Mouse (Mus musculus): ENCODE measurements around the gene Nos1ap. TPM values are rescaled to one million over a fixed set of nuclear protein-coding genes. Genes with fewer than 3 reads are reported as not detected.

The Nos1ap gene
- polyA plus RNA-seq, 1 experiment from 2014 or later, result 14.8 TPM

DNA sequence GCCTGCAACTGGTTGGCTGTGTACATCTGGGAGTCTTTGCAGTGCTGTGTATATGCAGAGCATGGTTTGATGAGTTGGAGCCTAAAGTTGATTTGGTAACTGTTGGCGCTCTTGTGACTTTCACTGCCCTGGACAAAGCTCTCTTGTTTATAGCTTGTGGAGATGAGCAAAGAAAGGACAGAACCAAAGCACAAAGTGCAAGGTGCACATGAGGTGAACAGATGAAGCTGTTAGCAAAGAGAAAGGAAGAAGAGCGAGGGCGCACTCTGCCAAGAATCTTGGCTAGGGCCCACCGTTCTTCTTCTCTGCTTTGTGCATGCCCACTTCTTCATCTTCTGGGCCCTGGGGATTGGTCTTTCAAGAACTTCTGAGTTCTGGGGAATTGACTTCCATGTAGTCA, 245.8 kb downstream of the Nos1ap start:
- WGBS, result 94% methylated on average over 4 of the region's 4 CpGs
- no peak overlapping the region for H3K4me3 ChIP-seq (ENCODE audit: low read length)
- no peak for ATAC-seq

DNA sequence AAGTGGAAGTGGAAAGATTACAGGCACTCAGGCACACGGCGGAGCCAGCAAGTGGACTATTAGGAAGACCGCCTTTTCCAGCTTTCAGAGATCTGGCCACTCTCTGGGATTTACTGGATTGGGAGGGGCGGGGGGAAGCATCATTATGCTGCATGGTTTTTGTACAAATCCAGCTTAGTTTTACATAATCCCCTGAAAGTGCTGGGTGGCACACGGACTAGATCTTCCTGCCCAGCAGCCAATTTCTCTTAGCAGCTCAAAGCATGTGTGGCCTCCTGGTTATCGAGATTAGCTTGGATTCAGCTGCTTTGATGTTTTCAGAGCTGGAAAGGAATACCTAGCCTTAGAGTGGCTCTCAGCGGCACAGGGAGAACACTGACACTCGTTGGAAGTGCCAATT, 246.6 kb downstream of the Nos1ap start:
- ATAC-seq, result no peak
- Histone ChIP-seq H3K27me3 (replicated peaks; ENCODE audit: control insufficient read depth, insufficient read depth, low read length) (no peaks in the 10 kb centered on the region), H3K4me2 (ENCODE audit: low read length) (no peak overlapping the region), H3K9me3 (ENCODE audit: control insufficient read depth, low read length) (no peaks in the 10 kb centered on the region), H3K36me3 (ENCODE audit: control insufficient read depth, insufficient read depth, low read length) (no peaks in the 10 kb centered on the region), H3K4me3 (ENCODE audit: low read length) (no peak overlapping the region), H3K27ac (ENCODE audit: low read depth, low read length) (no peak overlapping the region), H3K4me1 (ENCODE audit: control insufficient read depth, insufficient read depth, low read depth, low read length) (no peaks in the 10 kb centered on the region), H3K9ac (ENCODE audit: low read depth, low read length) (no peak overlapping the region)
- 85% methylated on average over 8 of the region's 8 CpGs for WGBS

More for the DNA sequence above, 245.8 kb downstream of the Nos1ap start:
- Histone ChIP-seq H3K27ac (ENCODE audit: low read depth, low read length) (no peak overlapping the region), H3K4me1 (ENCODE audit: control insufficient read depth, insufficient read depth, low read depth, low read length) (no peaks in the 10 kb centered on the region), H3K4me2 (ENCODE audit: low read length) (no peak overlapping the region), H3K9me3 (ENCODE audit: control insufficient read depth, low read length) (no peaks in the 10 kb centered on the region), H3K9ac (ENCODE audit: low read depth, low read length) (no peak overlapping the region), H3K36me3 (ENCODE audit: control insufficient read depth, insufficient read depth, low read length) (no peaks in the 10 kb centered on the region), H3K27me3 (replicated peaks; ENCODE audit: control insufficient read depth, insufficient read depth, low read length) (no peaks in the 10 kb centered on the region)

DNA sequence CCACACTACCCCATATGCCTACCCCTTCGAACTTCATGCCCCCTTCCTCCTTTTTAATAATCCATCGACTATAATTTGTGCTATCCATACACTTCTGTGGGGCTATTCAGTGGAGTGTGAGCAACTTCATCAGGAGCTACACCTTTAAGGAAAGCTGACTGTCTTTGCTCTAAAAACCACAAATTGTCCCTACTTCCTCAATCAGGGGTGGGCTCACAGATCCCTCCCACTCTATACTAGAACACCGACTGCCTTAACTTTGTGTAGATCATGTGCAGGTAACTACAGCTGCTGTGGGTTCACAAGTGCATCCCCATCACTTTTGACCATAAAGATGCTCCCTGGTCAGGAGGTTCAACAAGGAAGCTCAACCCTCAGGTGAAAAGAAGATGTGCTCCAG, 249.7 kb downstream of the Nos1ap start:
- WGBS, result 90% methylated on average over 3 of the region's 3 CpGs
- no peaks in the 10 kb centered on the region for H3K36me3 ChIP-seq (ENCODE audit: control insufficient read depth, insufficient read depth, low read length)
- no peak for ATAC-seq

DNA sequence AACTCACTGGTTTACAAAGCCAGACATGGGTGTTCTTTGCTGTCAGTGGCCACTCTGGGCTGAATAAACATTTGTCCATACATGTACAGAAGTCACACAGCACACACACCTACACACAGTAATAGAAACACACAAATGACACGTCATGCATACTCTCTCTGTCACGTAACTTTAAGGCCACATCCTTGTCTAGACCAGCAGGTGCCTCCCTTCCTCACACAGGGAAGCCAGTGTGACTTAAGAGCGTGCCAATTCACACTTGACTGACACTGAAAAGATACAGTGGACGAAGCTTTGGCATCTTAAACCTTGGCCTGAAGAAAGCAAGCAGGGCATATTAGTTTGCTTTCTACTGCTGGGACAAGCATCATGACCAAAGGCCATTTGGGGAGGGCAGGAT, 256.9 kb downstream of the Nos1ap start:
- H3K27me3 ChIP-seq (replicated peaks; ENCODE audit: control insufficient read depth, insufficient read depth, low read length), result no peaks in the 10 kb centered on the region
- 75% methylated on average over 4 of the region's 4 CpGs for WGBS
- no peaks in the 10 kb centered on the region for H3K4me1 ChIP-seq (ENCODE audit: control insufficient read depth, insufficient read depth, low read depth, low read length)
- no peak for ATAC-seq
- no peaks in the 10 kb centered on the region for H3K9me3 ChIP-seq (ENCODE audit: control insufficient read depth, low read length)
- no peak overlapping the region for H3K4me2 ChIP-seq (ENCODE audit: low read length)
- no peak overlapping the region for H3K27ac ChIP-seq (ENCODE audit: low read depth, low read length)
- peaks cover 4% of the 10 kb centered on the region; the same call in 1 of the 2 replicates for H3K36me3 ChIP-seq (ENCODE audit: control insufficient read depth, insufficient read depth, low read length)
- no peak overlapping the region for H3K9ac ChIP-seq (ENCODE audit: low read depth, low read length)
- no peak overlapping the region for H3K4me3 ChIP-seq (ENCODE audit: low read length)

More for the DNA sequence above, 249.7 kb downstream of the Nos1ap start:
- Histone ChIP-seq H3K9me3 (ENCODE audit: control insufficient read depth, low read length) (no peaks in the 10 kb centered on the region), H3K27me3 (replicated peaks; ENCODE audit: control insufficient read depth, insufficient read depth, low read length) (no peaks in the 10 kb centered on the region), H3K27ac (ENCODE audit: low read depth, low read length) (no peak overlapping the region), H3K4me3 (ENCODE audit: low read length) (no peak overlapping the region), H3K9ac (ENCODE audit: low read depth, low read length) (no peak overlapping the region), H3K4me2 (ENCODE audit: low read length) (no peak overlapping the region), H3K4me1 (ENCODE audit: control insufficient read depth, insufficient read depth, low read depth, low read length) (no peaks in the 10 kb centered on the region)

DNA sequence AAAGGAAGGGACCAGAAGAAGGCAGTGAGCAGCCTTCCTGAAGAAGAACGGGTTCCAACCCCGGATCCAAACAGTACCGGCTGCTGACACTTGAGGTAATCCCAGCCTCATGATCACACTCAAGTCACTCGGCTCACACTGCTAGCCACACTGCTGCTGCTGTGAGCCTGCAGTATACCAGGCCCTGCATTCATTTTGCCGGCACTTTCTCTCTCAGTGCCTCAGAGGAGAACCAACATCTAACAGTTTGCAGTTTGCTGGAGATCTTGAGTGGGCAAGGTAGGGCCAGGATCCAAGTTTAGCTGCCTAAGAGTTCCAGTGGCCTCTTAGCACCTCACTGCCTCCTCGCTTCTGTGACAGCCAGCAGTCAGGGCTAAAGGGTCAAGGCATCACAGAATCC, 257.7 kb downstream of the Nos1ap start:
- no peak overlapping the region for H3K4me3 ChIP-seq (ENCODE audit: low read length)
- no peak overlapping the region for H3K9ac ChIP-seq (ENCODE audit: low read depth, low read length)
- no peak overlapping the region for H3K4me2 ChIP-seq (ENCODE audit: low read length)
- no peaks in the 10 kb centered on the region for H3K27me3 ChIP-seq (replicated peaks; ENCODE audit: control insufficient read depth, insufficient read depth, low read length)
- H3K4me1 ChIP-seq (ENCODE audit: control insufficient read depth, insufficient read depth, low read depth, low read length), result no peaks in the 10 kb centered on the region
- H3K9me3 ChIP-seq (ENCODE audit: control insufficient read depth, low read length), result no peaks in the 10 kb centered on the region
- 71% methylated on average over 6 of the region's 6 CpGs for WGBS
- H3K27ac ChIP-seq (ENCODE audit: low read depth, low read length), result no peak overlapping the region
- no peak for ATAC-seq
- H3K36me3 ChIP-seq (ENCODE audit: control insufficient read depth, insufficient read depth, low read length), result peaks cover 4% of the 10 kb centered on the region; the same call in 1 of the 2 replicates

DNA sequence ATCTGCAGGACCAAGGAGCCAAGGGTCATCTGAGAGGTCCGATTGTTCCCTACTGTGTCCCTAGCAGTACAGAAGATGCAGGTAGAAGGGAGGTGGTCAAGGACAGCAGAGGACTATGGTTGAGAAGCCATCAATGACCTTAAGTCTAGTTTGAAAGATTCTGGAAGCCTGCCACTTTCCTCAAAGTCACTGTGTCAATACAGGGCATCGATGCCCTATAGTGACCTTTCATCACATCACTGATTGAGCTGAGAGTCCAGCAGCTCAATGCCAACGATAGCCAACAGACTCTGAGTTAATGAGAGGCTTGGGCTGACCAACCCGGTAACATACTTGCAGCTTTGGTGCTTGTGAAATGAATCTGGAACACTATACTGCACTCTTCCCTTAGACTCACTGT, 264.4 kb downstream of the Nos1ap start:
- no peaks in the 10 kb centered on the region for H3K9me3 ChIP-seq (ENCODE audit: control insufficient read depth, low read length)
- ATAC-seq, result no peak
- 87% methylated on average over 4 of the region's 4 CpGs for WGBS
- H3K4me2 ChIP-seq (ENCODE audit: low read length), result no peak overlapping the region
- no peak overlapping the region for H3K27ac ChIP-seq (ENCODE audit: low read depth, low read length)
- no peak overlapping the region for H3K4me3 ChIP-seq (ENCODE audit: low read length)
- no peak overlapping the region for H3K9ac ChIP-seq (ENCODE audit: low read depth, low read length)
- H3K36me3 ChIP-seq (ENCODE audit: control insufficient read depth, insufficient read depth, low read length), result peaks cover 4% of the 10 kb centered on the region
- H3K4me1 ChIP-seq (ENCODE audit: control insufficient read depth, insufficient read depth, low read depth, low read length), result no peaks in the 10 kb centered on the region
- no peaks in the 10 kb centered on the region for H3K27me3 ChIP-seq (replicated peaks; ENCODE audit: control insufficient read depth, insufficient read depth, low read length)

DNA sequence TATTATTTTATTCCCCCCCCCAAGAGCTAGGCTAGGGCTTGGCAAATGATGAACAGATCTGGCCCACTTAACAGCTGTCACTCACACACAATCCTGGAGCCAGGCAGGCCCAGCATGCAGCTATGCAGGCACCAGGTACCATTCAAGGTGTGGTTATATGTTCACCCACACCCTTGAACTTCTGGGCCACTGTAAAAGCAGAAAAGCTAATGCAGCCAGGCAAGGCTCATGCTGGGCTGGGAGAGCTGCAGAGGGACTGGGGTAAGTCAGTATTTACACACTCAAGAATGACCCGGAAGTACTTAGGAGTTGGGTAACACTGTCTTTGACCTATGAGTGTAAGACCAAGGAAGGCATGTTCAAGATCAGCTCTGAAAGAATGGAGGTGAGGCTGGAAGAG, 265.3 kb downstream of the Nos1ap start:
- Histone ChIP-seq H3K27ac (ENCODE audit: low read depth, low read length) (no peak overlapping the region), H3K4me1 (ENCODE audit: control insufficient read depth, insufficient read depth, low read depth, low read length) (no peaks in the 10 kb centered on the region), H3K4me2 (ENCODE audit: low read length) (no peak overlapping the region), H3K36me3 (ENCODE audit: control insufficient read depth, insufficient read depth, low read length) (peaks cover 7% of the 10 kb centered on the region), H3K4me3 (ENCODE audit: low read length) (no peak overlapping the region), H3K9me3 (ENCODE audit: control insufficient read depth, low read length) (no peaks in the 10 kb centered on the region), H3K9ac (ENCODE audit: low read depth, low read length) (no peak overlapping the region), H3K27me3 (replicated peaks; ENCODE audit: control insufficient read depth, insufficient read depth, low read length) (no peaks in the 10 kb centered on the region)
- 86% methylated on average over 1 of the region's 1 CpGs for WGBS
- no peak for ATAC-seq

DNA sequence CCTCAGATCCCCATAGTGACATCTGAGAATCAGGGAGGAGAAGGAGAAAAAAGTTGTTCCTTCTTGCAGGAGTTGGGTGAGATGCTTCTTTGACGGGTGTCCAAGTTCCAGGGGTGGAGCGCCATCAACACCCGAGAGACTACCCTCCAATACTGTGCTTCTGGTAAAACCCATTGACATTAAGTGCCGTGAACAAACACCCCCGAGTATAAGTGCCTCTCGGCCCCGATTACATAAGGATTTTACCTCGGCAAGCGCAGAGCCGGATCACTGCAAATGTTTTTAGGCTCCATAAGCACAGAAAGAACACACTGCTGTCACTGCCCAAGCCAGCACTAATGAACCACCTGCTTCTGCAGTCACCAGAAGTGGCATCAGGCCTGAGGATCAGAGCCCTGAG, 266.7 kb downstream of the Nos1ap start:
- Histone ChIP-seq H3K27me3 (replicated peaks; ENCODE audit: control insufficient read depth, insufficient read depth, low read length) (no peaks in the 10 kb centered on the region), H3K4me2 (ENCODE audit: low read length) (no peak overlapping the region), H3K9ac (ENCODE audit: low read depth, low read length) (no peak overlapping the region), H3K27ac (ENCODE audit: low read depth, low read length) (no peak overlapping the region), H3K4me3 (ENCODE audit: low read length) (no peak overlapping the region), H3K4me1 (ENCODE audit: control insufficient read depth, insufficient read depth, low read depth, low read length) (no peaks in the 10 kb centered on the region), H3K36me3 (ENCODE audit: control insufficient read depth, insufficient read depth, low read length) (peaks cover 6% of the 10 kb centered on the region; the same call in 1 of the 2 replicates), H3K9me3 (ENCODE audit: control insufficient read depth, low read length) (no peaks in the 10 kb centered on the region)
- WGBS, result 91% methylated on average over 10 of the region's 10 CpGs
- no peak for ATAC-seq

DNA sequence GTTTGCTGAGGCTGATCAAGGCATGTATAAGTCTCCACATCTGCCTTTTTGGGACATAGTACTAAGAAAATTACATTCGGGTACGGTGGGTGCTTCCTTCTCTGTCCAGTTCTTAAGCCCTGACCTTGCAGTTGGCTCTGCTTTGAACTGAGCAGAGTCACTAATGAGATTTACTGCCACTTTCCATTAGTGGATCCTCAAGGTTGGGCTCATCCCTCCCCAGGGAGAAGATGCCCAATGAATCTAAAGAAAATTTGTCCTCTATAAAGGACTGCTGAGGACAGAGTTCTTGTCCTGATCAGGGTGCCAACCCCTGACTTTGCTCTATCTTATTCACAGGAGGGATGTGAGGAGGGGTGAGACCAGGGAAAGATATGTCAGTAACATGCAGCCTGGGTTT, 267.6 kb downstream of the Nos1ap start:
- no peak overlapping the region for H3K4me3 ChIP-seq (ENCODE audit: low read length)
- H3K27me3 ChIP-seq (replicated peaks; ENCODE audit: control insufficient read depth, insufficient read depth, low read length), result no peaks in the 10 kb centered on the region
- no peak overlapping the region for H3K27ac ChIP-seq (ENCODE audit: low read depth, low read length)
- no peaks in the 10 kb centered on the region for H3K9me3 ChIP-seq (ENCODE audit: control insufficient read depth, low read length)
- 83% methylated on average over 2 of the region's 2 CpGs for WGBS
- H3K36me3 ChIP-seq (ENCODE audit: control insufficient read depth, insufficient read depth, low read length), result peaks cover 6% of the 10 kb centered on the region; the same call in 1 of the 2 replicates
- no peak overlapping the region for H3K4me2 ChIP-seq (ENCODE audit: low read length)
- no peaks in the 10 kb centered on the region for H3K4me1 ChIP-seq (ENCODE audit: control insufficient read depth, insufficient read depth, low read depth, low read length)
- no peak for ATAC-seq
- H3K9ac ChIP-seq (ENCODE audit: low read depth, low read length), result no peak overlapping the region

DNA sequence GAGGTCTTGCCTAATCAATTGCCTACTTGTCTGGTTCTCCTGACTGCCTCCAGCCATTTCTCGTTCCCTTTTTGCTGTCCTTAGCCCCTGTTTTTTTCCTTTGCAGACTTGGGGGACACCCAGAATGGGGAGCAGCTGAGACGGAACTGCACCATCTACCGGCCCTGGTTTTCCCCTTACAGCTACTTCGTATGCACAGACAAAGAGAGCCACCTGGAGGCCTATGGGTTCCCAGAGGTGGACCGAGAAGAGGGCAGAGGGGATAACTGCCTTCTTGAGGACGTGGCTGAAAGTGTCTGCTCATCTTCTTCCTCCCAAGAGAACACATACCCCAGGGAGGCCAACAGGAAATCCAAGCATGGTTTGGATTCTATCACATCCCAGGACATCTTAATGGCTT, 278.2 kb downstream of the Nos1ap start:
- 86% methylated on average over 6 of the region's 6 CpGs for WGBS
- Histone ChIP-seq H3K9me3 (ENCODE audit: control insufficient read depth, low read length) (no peaks in the 10 kb centered on the region), H3K27me3 (replicated peaks; ENCODE audit: control insufficient read depth, insufficient read depth, low read length) (no peaks in the 10 kb centered on the region), H3K4me2 (ENCODE audit: low read length) (no peak overlapping the region), H3K9ac (ENCODE audit: low read depth, low read length) (no peak overlapping the region), H3K36me3 (ENCODE audit: control insufficient read depth, insufficient read depth, low read length) (no peaks in the 10 kb centered on the region), H3K4me3 (ENCODE audit: low read length) (no peak overlapping the region), H3K4me1 (ENCODE audit: control insufficient read depth, insufficient read depth, low read depth, low read length) (no peaks in the 10 kb centered on the region), H3K27ac (ENCODE audit: low read depth, low read length) (no peak overlapping the region)
- no peak for ATAC-seq
